Mouse (Mus musculus) hindbrain, postnatal 0 days (tissue): ENCODE data around the gene Gsta2. TPM values are rescaled to one million over a fixed set of nuclear protein-coding genes. Genes with fewer than 3 reads are reported as not detected.
"Not testable (repeated sequence)": the region's sequence is repeated elsewhere in the genome, so short reads cannot be mapped to it uniquely, and the experiment has no call there.

ENCODE experiments used
- ATAC-seq: fragments of 200-750 bp; cut with Nextera tagmentation; 2 replicates; pipeline ENCODE4 v1.8.0; 2017; ENCODE audit warnings: mild to moderate bottlenecking, moderate TSS enrichment, moderate library complexity
- DNase-seq: peaks from one replicate; pipeline ENCODE4 v3.0.0-alpha.2; 2015; ENCODE audit warnings: low spot score
- H3K27ac ChIP-seq: fragments of 300-500 bp; sonication (generic); 2 replicates; pipeline ENCODE4 v1.5.1; 2014; ENCODE audit warnings: mild to moderate bottlenecking
- H3K27me3 ChIP-seq: fragments of 300-500 bp; sonication (generic); 2 replicates; pipeline ENCODE4 v1.6.1; 2014; ENCODE audit warnings: low read length, mixed read lengths; ENCODE audit not compliant: insufficient read depth
- H3K36me3 ChIP-seq: fragments of 300-500 bp; sonication (generic); 2 replicates; pipeline ENCODE4 v1.6.1; 2014; ENCODE audit warnings: low read length, mixed read lengths; ENCODE audit not compliant: insufficient read depth
- H3K4me1 ChIP-seq: fragments of 300-500 bp; sonication (generic); 2 replicates; pipeline ENCODE4 v1.6.1; 2014; ENCODE audit warnings: antibody characterized with exemption, low read length, mixed read lengths; ENCODE audit not compliant: insufficient read depth
- H3K4me2 ChIP-seq: fragments of 300-500 bp; sonication (generic); 2 replicates; pipeline ENCODE4 v1.6.1; 2014; ENCODE audit warnings: low read depth, mild to moderate bottlenecking, low read length, moderate library complexity, mixed read lengths
- H3K4me3 ChIP-seq: fragments of 300-500 bp; sonication (generic); 2 replicates; pipeline ENCODE4 v1.5.1; 2014; ENCODE audit warnings: low read length
- H3K9ac ChIP-seq: fragments of 300-500 bp; sonication (generic); replicated peaks from 2 replicates; pipeline ENCODE4 v1.6.1; 2014; ENCODE audit warnings: mild to moderate bottlenecking, low read length, moderate library complexity, mixed read lengths
- H3K9me3 ChIP-seq: fragments of 300-500 bp; sonication (generic); 2 replicates; pipeline ENCODE4 v1.6.1; 2016; ENCODE audit warnings: low read length, mixed read lengths
- CTCF ChIP-seq: IDR thresholded peaks from 2 replicates; pipeline ENCODE4 v1.5.1; 2016; ENCODE audit warnings: antibody characterized with exemption, control low read depth, low read depth
- WGBS: fragments of 180-500 bp; shearing (Covaris S2); extraction: QIAGEN DNeasy Blood & Tissue Kit; methylation state at CpG from one replicate; pipeline ENCODE4 v1.1.7; 2014; 5-methylcytosine and 5-hydroxymethylcytosine counted together
- polyA plus RNA-seq: library from polyadenylated mRNA; unstranded; fragments of >200 nt; fragmentation: Nextera tagmentation; extraction: Ambion mirVana; gene quantifications from 2 replicates; pipeline ENCODE4 v1.2.1, GENCODE M21; 2015
- total RNA-seq: library from RNA; depleted of rRNA; stranded (reverse); fragments of >200 nt; gene quantifications from 2 replicates; pipeline ENCODE4 v1.2.3, GENCODE M21; 2014

Gsta2 gene
- total and polyA plus RNA-seq, 2 experiments from 2014 or later, result not detected

- no peaks in the 10 kb centered on the region for H3K27me3 ChIP-seq
- H3K4me2 ChIP-seq, result no peak overlapping the region
- no peaks in the 10 kb centered on the region for H3K9me3 ChIP-seq
- H3K4me3 ChIP-seq, result no peak overlapping the region
- 83% methylated on average over 1 of the region's 1 CpGs for whole genome bisulfite sequencing
- no peak for DNase-seq
- no peak overlapping the region for H3K9ac ChIP-seq
- no peak for ATAC-seq
- no peak for TF ChIP-seq CTCF
- no peak overlapping the region for H3K27ac ChIP-seq
- no peaks in the 10 kb centered on the region for H3K36me3 ChIP-seq
- H3K4me1 ChIP-seq, result no peaks in the 10 kb centered on the region
Observed at GRCm38 (mm10) chr9:78374885-78375389, 19.3 kb upstream of the Gsta2 start.

GRCm38 (mm10) chr9:78374397-78374796 is 18.8 kb upstream of the Gsta2 start:
- no peak for TF ChIP-seq CTCF
- 66% methylated on average over 5 of the region's 5 CpGs for WGBS
- Histone ChIP-seq H3K4me3 (no peak overlapping the region), H3K4me1 (no peaks in the 10 kb centered on the region), H3K36me3 (no peaks in the 10 kb centered on the region), H3K27me3 (no peaks in the 10 kb centered on the region), H3K27ac (no peak overlapping the region), H3K9ac (no peak overlapping the region), H3K9me3 (no peaks in the 10 kb centered on the region), H3K4me2 (no peak overlapping the region)
- DNase-seq (no peak), ATAC-seq (no peak)

GRCm38 (mm10) chr9:78372827-78373504 is 17.4 kb upstream of the Gsta2 start:
- H3K4me2 ChIP-seq, result no peak overlapping the region
- no peaks in the 10 kb centered on the region for H3K36me3 ChIP-seq
- ATAC-seq, result no peak
- no peaks in the 10 kb centered on the region for H3K4me1 ChIP-seq
- H3K9ac ChIP-seq, result no peak overlapping the region
- no peak overlapping the region for H3K27ac ChIP-seq
- no peak overlapping the region for H3K4me3 ChIP-seq
- no peak for DNase-seq
- H3K9me3 ChIP-seq, result no peaks in the 10 kb centered on the region
- TF ChIP-seq CTCF, result no peak
- H3K27me3 ChIP-seq, result no peaks in the 10 kb centered on the region
- 80% methylated on average over 10 of the region's 10 CpGs for WGBS

- H3K4me1 ChIP-seq, result no peaks in the 10 kb centered on the region
- H3K9ac ChIP-seq, result no peak overlapping the region
- no peak overlapping the region for H3K4me2 ChIP-seq
- no peaks in the 10 kb centered on the region for H3K27me3 ChIP-seq
- WGBS, result 94% methylated on average over 3 of the region's 3 CpGs
- no peak overlapping the region for H3K4me3 ChIP-seq
- H3K9me3 ChIP-seq, result no peaks in the 10 kb centered on the region
- no peaks in the 10 kb centered on the region for H3K36me3 ChIP-seq
- TF ChIP-seq CTCF, result no peak
- H3K27ac ChIP-seq, result no peak overlapping the region
- DNase-seq (no peak), ATAC-seq (no peak)
Observed at GRCm38 (mm10) chr9:78371441-78371840, 15.9 kb upstream of the Gsta2 start.

GRCm38 (mm10) chr9:78369786-78370185 is 14.2 kb upstream of the Gsta2 start:
- Histone ChIP-seq H3K27me3 (no peaks in the 10 kb centered on the region), H3K9me3 (no peaks in the 10 kb centered on the region), H3K4me3 (no peak overlapping the region), H3K4me1 (no peaks in the 10 kb centered on the region), H3K4me2 (no peak overlapping the region), H3K9ac (no peak overlapping the region), H3K27ac (no peak overlapping the region), H3K36me3 (no peaks in the 10 kb centered on the region)
- DNase-seq (no peak), ATAC-seq (no peak)
- 90% methylated on average over 7 of the region's 7 CpGs for WGBS
- TF ChIP-seq CTCF, result no peak

GRCm38 (mm10) chr9:78369349-78369748 is 13.8 kb upstream of the Gsta2 start:
- H3K4me2 ChIP-seq, result no peak overlapping the region
- no peak overlapping the region for H3K27ac ChIP-seq
- no peak for DNase-seq
- no peak for ATAC-seq
- no peak overlapping the region for H3K4me3 ChIP-seq
- H3K36me3 ChIP-seq, result no peaks in the 10 kb centered on the region
- no peak overlapping the region for H3K9ac ChIP-seq
- no peaks in the 10 kb centered on the region for H3K9me3 ChIP-seq
- 94% methylated on average over 2 of the region's 2 CpGs for WGBS
- H3K27me3 ChIP-seq, result no peaks in the 10 kb centered on the region
- TF ChIP-seq CTCF, result no peak
- no peaks in the 10 kb centered on the region for H3K4me1 ChIP-seq

- H3K9ac ChIP-seq, result no peak overlapping the region
- DNase-seq, result no peak
- 82% methylated on average over 3 of the region's 3 CpGs for WGBS
- no peaks in the 10 kb centered on the region for H3K9me3 ChIP-seq
- H3K36me3 ChIP-seq, result no peaks in the 10 kb centered on the region
- H3K4me3 ChIP-seq, result no peak overlapping the region
- H3K27me3 ChIP-seq, result no peaks in the 10 kb centered on the region
- no peak overlapping the region for H3K27ac ChIP-seq
- TF ChIP-seq CTCF, result no peak
- no peak for ATAC-seq
- no peak overlapping the region for H3K4me2 ChIP-seq
- no peaks in the 10 kb centered on the region for H3K4me1 ChIP-seq
Observed at GRCm38 (mm10) chr9:78368671-78369293, 13.2 kb upstream of the Gsta2 start.

- not testable (repeated sequence) for DNase-seq, ATAC-seq
- WGBS, result 93% methylated on average over 16 of the region's 16 CpGs
Observed at GRCm38 (mm10) chr9:78367959-78368358, 12.4 kb upstream of the Gsta2 start, which contains the start of gene Dppa5a. Dppa5a (minus strand) TSS chr9:78368177.

More at GRCm38 (mm10) chr9:78367959-78368358, 12.4 kb upstream of the Gsta2 start, which contains the start of gene Dppa5a:
- H3K9ac ChIP-seq, H3K9me3 ChIP-seq, H3K4me2 ChIP-seq, H3K4me3 ChIP-seq, H3K4me1 ChIP-seq, H3K27ac ChIP-seq, H3K27me3 ChIP-seq, H3K36me3 ChIP-seq: not testable (repeated sequence)
